Mouse (Mus musculus) stomach, postnatal 0 days (tissue): ENCODE measurements around the gene Spata22.

Experiments used
- CTCF ChIP-seq: IDR thresholded peaks from 2 replicates; pipeline ENCODE4 v1.5.1; 2016; ENCODE audit warnings: antibody characterized with exemption, low read depth, mild to moderate bottlenecking, moderate library complexity
- EP300 ChIP-seq: optimal IDR thresholded peaks from 2 replicates; pipeline ENCODE3; 2016; ENCODE audit warnings: antibody characterized with exemption

GRCm38 (mm10) chr11:73333357-73333756, 3.8 kb downstream of the Spata22 start:
- no peak for TF ChIP-seq CTCF
- no peak for TF ChIP-seq EP300
